Mouse (Mus musculus) G1E (cell line): ENCODE data around the gene Sbno2. TPM values are rescaled to one million over a fixed set of nuclear protein-coding genes. Genes with fewer than 3 reads are reported as not detected.

Source experiments
- ATAC-seq: 2 replicates; pipeline ENCODE4 v1.8.0; 2016; ENCODE audit warnings: mild to moderate bottlenecking; ENCODE audit not compliant: insufficient number of reproducible peaks, poor library complexity, low FRiP score, severe bottlenecking; ENCODE audit errors: extremely low read depth
- DNase-seq: peaks from one replicate; pipeline ENCODE4 v3.0.0; 2012; ENCODE audit warnings: low spot score
- H3K27me3 ChIP-seq: 2 replicates; pipeline ENCODE4 v1.6.1; 2012; ENCODE audit warnings: mild to moderate bottlenecking, low read length, inconsistent platforms; ENCODE audit not compliant: insufficient read depth
- H3K36me3 ChIP-seq: replicated peaks from 2 replicates; pipeline ENCODE3; 2012; ENCODE audit warnings: mild to moderate bottlenecking, inconsistent platforms
- H3K4me1 ChIP-seq: 2 replicates; pipeline ENCODE4 v1.6.1; 2012; ENCODE audit warnings: low read depth, low read length, inconsistent platforms, mixed read lengths; ENCODE audit not compliant: insufficient read depth
- H3K4me3 ChIP-seq: 2 replicates; pipeline ENCODE4 v1.5.1; 2012; ENCODE audit warnings: low read depth, mild to moderate bottlenecking, inconsistent platforms, low read length, moderate library complexity, mixed read lengths
- H3K9me3 ChIP-seq: replicated peaks from 2 replicates; pipeline ENCODE4 v1.6.1; 2012; ENCODE audit warnings: inconsistent platforms
- CTCF ChIP-seq: IDR thresholded peaks from 2 replicates; pipeline ENCODE4 v1.5.1; 2012; ENCODE audit warnings: low read depth, low read length, inconsistent platforms, mixed read lengths
- GATA1 ChIP-seq: IDR thresholded peaks from 2 replicates; pipeline ENCODE4 v1.6.1; 2012; ENCODE audit warnings: borderline replicate concordance, low read length, inconsistent platforms, mixed read lengths
- GATA2 ChIP-seq: IDR thresholded peaks from 2 replicates; pipeline ENCODE4 v1.6.1; 2012; ENCODE audit warnings: low read depth, low read length, inconsistent platforms, borderline replicate concordance
- POLR2AphosphoS5 ChIP-seq: IDR thresholded peaks from 2 replicates; pipeline ENCODE4 v1.6.1; 2012; ENCODE audit warnings: low read depth, low read length, inconsistent platforms; ENCODE audit not compliant: insufficient replicate concordance
- TAL1 ChIP-seq: conservative IDR thresholded peaks from 2 replicates; pipeline ENCODE4 v1.6.1; 2012; ENCODE audit warnings: low read depth, low read length, inconsistent platforms, mixed read lengths
- polyA plus RNA-seq: library from polyadenylated mRNA; stranded (reverse); fragments of >175 nt; gene quantifications from 2 replicates; pipeline ENCODE4 v1.2.3, GENCODE M21; 2012
- total RNA-seq, 2 experiments: library from RNA; stranded (forward) in 1 of 2; stranded (reverse) in 1 of 2; fragments of 200-1000 nt in 1 of 2; fragments of >200 nt in 1 of 2; fragmentation: Nextera tagmentation in 1 of 2; gene quantifications; 2 replicates each; pipeline ENCODE4 v1.2.3; 2014 to 2017

Sbno2 gene
- total and polyA plus RNA-seq, 3 experiments: 18.1 to 37.4 (median 34.2) TPM

GRCm38 (mm10) chr10:80076386-80076785 is 29.0 kb downstream of the Sbno2 start:
- H3K27me3 ChIP-seq: no peaks in the 10 kb centered on the region
- ATAC-seq (no peak), DNase-seq (no peak)
- H3K9me3 ChIP-seq: no peaks in the 10 kb centered on the region
- no peak overlapping the region for H3K4me3 ChIP-seq
- H3K36me3 ChIP-seq: peaks cover 97% of the 10 kb centered on the region
- TF ChIP-seq GATA2: no peak
- no peak for TF ChIP-seq POLR2AphosphoS5
- TF ChIP-seq CTCF: no peak
- TF ChIP-seq GATA1: no peak
- TF ChIP-seq TAL1: no peak
- H3K4me1 ChIP-seq: peaks cover 86% of the 10 kb centered on the region

- ATAC-seq: no peak
These were observed 29.4 kb downstream of the Sbno2 start for GRCm38 (mm10) chr10:80075924-80076323.

GRCm38 (mm10) chr10:80074813-80075601 is 30.4 kb downstream of the Sbno2 start:
- H3K4me1 ChIP-seq: peaks cover 86% of the 10 kb centered on the region
- ATAC-seq: peak; percentile 51

More at GRCm38 (mm10) chr10:80075924-80076323, 29.4 kb downstream of the Sbno2 start:
- no peaks in the 10 kb centered on the region for H3K27me3 ChIP-seq
- H3K4me3 ChIP-seq: no peak overlapping the region; the same call in 1 of the 2 replicates
- peaks cover 86% of the 10 kb centered on the region for H3K4me1 ChIP-seq
- H3K9me3 ChIP-seq: no peaks in the 10 kb centered on the region
- peaks cover 94% of the 10 kb centered on the region for H3K36me3 ChIP-seq
- TF ChIP-seq GATA1: no peak
- no peak for TF ChIP-seq CTCF
- DNase-seq: no peak

GRCm38 (mm10) chr10:80072623-80073489 is 32.5 kb downstream of the Sbno2 start:
- Histone ChIP-seq H3K27me3 (no peaks in the 10 kb centered on the region), H3K9me3 (no peaks in the 10 kb centered on the region), H3K36me3 (peaks cover 94% of the 10 kb centered on the region), H3K4me1 (peaks cover 84% of the 10 kb centered on the region), H3K4me3 (peak overlapping the region; percentile 49; the same call in 1 of the 2 replicates)
- TF ChIP-seq CTCF: no peak
- no peak for TF ChIP-seq POLR2AphosphoS5
- no peak for TF ChIP-seq GATA2
- TF ChIP-seq TAL1: no peak
- no peak for TF ChIP-seq GATA1
- DNase-seq: no peak
- ATAC-seq: no peak

More at GRCm38 (mm10) chr10:80074813-80075601, 30.4 kb downstream of the Sbno2 start:
- Histone ChIP-seq H3K4me3 (peak overlapping the region; percentile 71), H3K36me3 (peaks cover 94% of the 10 kb centered on the region), H3K9me3 (no peaks in the 10 kb centered on the region), H3K27me3 (no peaks in the 10 kb centered on the region)
- TF ChIP-seq TAL1: no peak
- no peak for TF ChIP-seq CTCF
- TF ChIP-seq GATA2: no peak
- no peak for TF ChIP-seq GATA1
- no peak for TF ChIP-seq POLR2AphosphoS5
- DNase-seq: peak; percentile 71

- no peaks in the 10 kb centered on the region for H3K27me3 ChIP-seq
- peaks cover 94% of the 10 kb centered on the region for H3K36me3 ChIP-seq
- TF ChIP-seq POLR2AphosphoS5 (no peak), CTCF (no peak), TAL1 (no peak), GATA2 (no peak), GATA1 (no peak)
- H3K4me3 ChIP-seq: peak overlapping the region; percentile 49; the same call in 1 of the 2 replicates
- no peak for ATAC-seq
- DNase-seq: no peak
- no peaks in the 10 kb centered on the region for H3K9me3 ChIP-seq
- peaks cover 76% of the 10 kb centered on the region for H3K4me1 ChIP-seq
These were observed 33.9 kb downstream of the Sbno2 start for GRCm38 (mm10) chr10:80071516-80071900.

- Histone ChIP-seq H3K4me3 (peak overlapping the region; percentile 63; the same call in 1 of the 2 replicates), H3K9me3 (no peaks in the 10 kb centered on the region), H3K4me1 (peaks cover 71% of the 10 kb centered on the region), H3K36me3 (peaks cover 94% of the 10 kb centered on the region), H3K27me3 (no peaks in the 10 kb centered on the region)
- peak; percentile 81 for DNase-seq
- ATAC-seq: peak; percentile 83
- no peak for TF ChIP-seq GATA1
- TF ChIP-seq POLR2AphosphoS5: no peak
- no peak for TF ChIP-seq CTCF
- no peak for TF ChIP-seq GATA2
- TF ChIP-seq TAL1: 0 out of 2 replicates have a peak, but pooled peaks have one; percentile 19
These were observed 34.4 kb downstream of the Sbno2 start for GRCm38 (mm10) chr10:80070837-80071515.
